Mouse (Mus musculus): ENCODE measurements at regions not wholly inside any gene's neighbourhood (a gene's known extent, or its start where the extent isn't known, plus 50 kb on each side); places are given as distances from the start of the nearest gene placed in this dataset.

DNA sequence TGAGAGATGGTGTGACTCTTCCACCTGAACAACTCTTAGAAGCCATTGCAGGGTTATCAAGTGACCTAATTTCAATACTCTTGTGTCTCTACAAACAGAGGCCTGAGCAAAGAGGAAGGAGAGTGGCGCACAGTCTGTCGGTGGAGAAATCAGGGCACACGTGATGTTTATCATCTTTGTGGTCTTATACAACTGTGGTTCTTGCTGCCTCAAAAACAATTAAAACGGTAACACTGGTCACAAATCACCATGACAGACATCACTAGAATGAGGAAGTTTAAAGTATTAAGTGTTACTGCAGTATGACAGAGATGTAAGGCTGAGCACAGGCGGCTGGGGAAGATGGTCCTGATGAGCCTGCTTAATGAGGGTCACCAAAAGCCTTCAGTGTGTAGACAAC is 73.6 kb downstream of the Sdc1 start:
- H3K36me3 ChIP-seq (ENCODE audit: insufficient read depth, low read length) = no peaks in the 10 kb centered on the region
- H3K4me2 ChIP-seq (ENCODE audit: low read depth, low read length, poor library complexity, severe bottlenecking) = no peak overlapping the region
- no peaks in the 10 kb centered on the region for H3K4me1 ChIP-seq (ENCODE audit: insufficient read depth, low read length)
- H3K9me3 ChIP-seq (ENCODE audit: low read length) = no peaks in the 10 kb centered on the region
- H3K9ac ChIP-seq (replicated peaks; ENCODE audit: low read length, poor library complexity, severe bottlenecking) = no peak overlapping the region
- no peak overlapping the region for H3K27ac ChIP-seq (ENCODE audit: low read depth, low read length)
- DNase-seq (ENCODE audit: low spot score) = no peak
- TF ChIP-seq CTCF (IDR thresholded peaks at IDR 0.05) = no peak
- no peak overlapping the region for H3K4me3 ChIP-seq (ENCODE audit: low read depth, low read length)
- H3K27me3 ChIP-seq (ENCODE audit: insufficient read depth, low read length) = no peaks in the 10 kb centered on the region
- WGBS = 88% methylated on average over 5 of the region's 5 CpGs
- no peak for ATAC-seq (ENCODE audit: low FRiP score)

DNA sequence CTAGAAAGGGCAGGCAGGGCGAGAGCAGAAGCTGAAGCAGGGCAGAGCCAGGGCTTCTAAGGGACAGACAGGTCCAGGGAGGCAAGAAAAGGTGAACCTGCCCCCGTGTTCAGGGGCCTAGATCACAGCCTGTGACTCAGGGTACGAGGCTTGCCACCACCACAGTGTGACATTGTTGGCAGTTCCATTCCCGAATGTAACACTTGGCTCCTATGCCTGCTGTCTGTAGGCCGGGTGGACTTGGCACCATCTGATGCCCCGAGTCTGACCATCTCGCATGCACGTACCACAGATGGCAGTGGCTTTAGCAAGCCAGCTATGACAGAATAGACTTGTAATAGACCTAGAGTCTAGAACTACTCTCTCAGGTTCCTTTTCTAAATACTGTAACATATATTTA is 74.3 kb downstream of the Sdc1 start:
- no peaks in the 10 kb centered on the region for H3K27me3 ChIP-seq (ENCODE audit: insufficient read depth, low read length)
- WGBS = 89% methylated on average over 8 of the region's 8 CpGs
- TF ChIP-seq CTCF (IDR thresholded peaks at IDR 0.05) = no peak

DNA sequence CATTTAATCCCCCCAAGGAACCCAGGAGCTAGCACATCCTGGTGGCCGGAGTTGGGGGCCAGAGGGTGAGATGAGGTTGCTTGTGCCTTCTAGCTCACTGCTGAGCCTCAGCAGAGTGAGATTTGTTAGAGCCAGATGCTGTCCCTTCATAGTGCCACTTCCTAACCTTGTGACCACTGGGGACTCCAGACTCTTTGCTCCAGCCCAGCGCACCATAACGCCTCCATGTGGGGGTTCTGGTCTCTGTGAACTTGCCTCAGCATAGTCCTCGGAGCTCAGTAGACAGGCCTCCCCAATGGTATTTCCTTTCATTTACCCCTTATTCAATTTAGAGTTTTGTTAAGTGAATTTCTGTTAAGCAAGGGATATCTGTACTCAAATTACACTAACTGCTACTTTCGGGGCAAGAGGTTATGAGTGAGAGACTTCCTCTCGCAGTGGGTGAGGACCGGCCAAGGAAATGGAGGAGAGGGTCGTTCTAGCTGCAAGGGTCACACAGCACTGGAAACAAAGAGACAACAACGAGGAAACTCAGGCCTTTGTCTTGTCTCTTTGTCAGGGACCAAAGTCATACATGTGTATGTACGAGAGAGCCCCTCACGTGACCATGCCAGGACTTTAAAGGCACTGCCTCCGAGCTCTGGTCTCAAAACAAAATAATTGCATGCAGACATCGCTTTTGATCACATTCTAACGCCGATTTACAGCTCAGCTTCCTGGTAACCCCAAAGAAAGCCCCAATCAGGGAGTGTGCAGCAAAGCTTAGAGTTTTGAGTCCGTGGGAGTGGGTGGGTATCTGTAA is 74.8 kb upstream of the Laptm4a start:
- ATAC-seq (ENCODE audit: low FRiP score) (no peak), DNase-seq (ENCODE audit: low spot score) (no peak)
- 53% methylated on average over 16 of the region's 16 CpGs for WGBS
- H3K27me3 ChIP-seq (ENCODE audit: insufficient read depth, low read length) = no peaks in the 10 kb centered on the region
- H3K9me3 ChIP-seq (ENCODE audit: low read length) = no peaks in the 10 kb centered on the region
- no peak overlapping the region for H3K4me3 ChIP-seq (ENCODE audit: low read depth, low read length)
- no peaks in the 10 kb centered on the region for H3K36me3 ChIP-seq (ENCODE audit: insufficient read depth, low read length)
- no peak overlapping the region for H3K4me2 ChIP-seq (ENCODE audit: low read depth, low read length, poor library complexity, severe bottlenecking)
- H3K27ac ChIP-seq (ENCODE audit: low read depth, low read length) = no peak overlapping the region
- TF ChIP-seq CTCF (IDR thresholded peaks at IDR 0.05) = no peak
- no peak overlapping the region for H3K9ac ChIP-seq (replicated peaks; ENCODE audit: low read length, poor library complexity, severe bottlenecking)
- no peaks in the 10 kb centered on the region for H3K4me1 ChIP-seq (ENCODE audit: insufficient read depth, low read length)

More for the DNA sequence above, 74.3 kb downstream of the Sdc1 start:
- Histone ChIP-seq H3K36me3 (ENCODE audit: insufficient read depth, low read length) (no peaks in the 10 kb centered on the region), H3K27ac (ENCODE audit: low read depth, low read length) (no peak overlapping the region), H3K4me3 (ENCODE audit: low read depth, low read length) (no peak overlapping the region), H3K4me1 (ENCODE audit: insufficient read depth, low read length) (no peaks in the 10 kb centered on the region), H3K4me2 (ENCODE audit: low read depth, low read length, poor library complexity, severe bottlenecking) (no peak overlapping the region), H3K9me3 (ENCODE audit: low read length) (no peaks in the 10 kb centered on the region), H3K9ac (replicated peaks; ENCODE audit: low read length, poor library complexity, severe bottlenecking) (no peak overlapping the region)
- ATAC-seq (ENCODE audit: low FRiP score) (no peak), DNase-seq (ENCODE audit: low spot score) (no peak)

DNA sequence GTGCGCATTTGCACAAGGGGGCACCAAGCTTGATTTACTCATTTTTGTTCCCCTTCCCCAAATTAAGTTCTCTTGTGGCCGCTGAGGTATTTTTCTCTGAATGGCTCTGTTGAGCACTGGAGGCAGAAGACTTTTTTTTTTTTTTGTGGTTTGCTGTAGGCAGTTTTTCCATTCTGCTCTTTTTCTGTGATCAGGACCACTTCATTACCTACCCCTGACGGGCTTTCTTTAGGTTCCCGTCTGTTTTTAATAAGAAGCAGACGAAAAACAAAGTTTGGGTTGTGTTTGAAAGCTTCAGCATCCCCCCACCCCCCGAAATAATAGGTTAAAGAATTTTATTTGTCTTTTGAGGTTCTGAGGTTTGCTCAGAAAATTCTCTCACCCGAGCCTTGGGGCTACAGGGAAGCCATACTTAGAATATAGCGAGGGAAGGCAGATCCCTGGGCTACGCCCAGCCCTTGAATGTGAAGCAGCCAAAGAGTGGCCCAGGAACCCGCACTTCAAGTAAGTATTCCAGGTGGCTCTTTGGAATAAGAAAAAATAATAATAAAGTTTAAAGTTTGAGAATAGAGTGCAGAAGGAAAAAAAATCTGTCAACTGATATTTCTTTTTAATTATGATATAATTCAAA is 74.1 kb upstream of the Laptm4a start:
- no peaks in the 10 kb centered on the region for H3K9me3 ChIP-seq (ENCODE audit: low read length)
- no peak overlapping the region for H3K4me3 ChIP-seq (ENCODE audit: low read depth, low read length)
- H3K4me1 ChIP-seq (ENCODE audit: insufficient read depth, low read length) = no peaks in the 10 kb centered on the region
- ATAC-seq (ENCODE audit: low FRiP score) (no peak), DNase-seq (ENCODE audit: low spot score) (no peak)
- no peak overlapping the region for H3K4me2 ChIP-seq (ENCODE audit: low read depth, low read length, poor library complexity, severe bottlenecking)
- no peak for TF ChIP-seq CTCF (IDR thresholded peaks at IDR 0.05)
- no peaks in the 10 kb centered on the region for H3K36me3 ChIP-seq (ENCODE audit: insufficient read depth, low read length)
- no peaks in the 10 kb centered on the region for H3K27me3 ChIP-seq (ENCODE audit: insufficient read depth, low read length)
- H3K27ac ChIP-seq (ENCODE audit: low read depth, low read length) = no peak overlapping the region
- H3K9ac ChIP-seq (replicated peaks; ENCODE audit: low read length, poor library complexity, severe bottlenecking) = no peak overlapping the region
- 75% methylated on average over 10 of the region's 10 CpGs for WGBS

DNA sequence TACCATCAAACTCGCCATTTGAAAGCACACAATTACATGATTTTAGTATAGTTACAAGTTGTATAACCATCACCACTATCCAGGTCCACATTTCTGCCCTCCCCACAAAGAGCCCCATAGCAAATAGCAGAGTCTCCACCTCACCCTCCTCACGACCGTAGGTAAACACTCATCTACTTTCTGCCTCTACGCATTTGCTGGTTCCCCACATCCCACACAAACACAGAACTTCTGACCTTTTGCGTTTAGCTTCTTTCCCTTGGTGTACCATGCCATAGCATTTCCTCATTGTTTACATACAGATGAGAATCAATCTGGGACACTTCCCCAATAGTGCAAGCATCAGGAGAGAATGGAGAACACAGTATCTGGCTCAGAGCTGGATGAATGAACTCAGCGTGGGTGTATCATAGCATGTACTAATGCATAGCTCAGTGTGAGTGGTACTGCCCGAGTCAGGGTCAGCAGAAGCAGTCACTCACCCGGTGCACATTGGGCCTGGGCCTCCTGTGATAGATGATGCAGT is 73.5 kb upstream of the Laptm4a start:
- no peak overlapping the region for H3K27ac ChIP-seq (ENCODE audit: low read depth, low read length)
- ATAC-seq (ENCODE audit: low FRiP score) = no peak
- H3K9me3 ChIP-seq (ENCODE audit: low read length) = no peaks in the 10 kb centered on the region
- no peaks in the 10 kb centered on the region for H3K27me3 ChIP-seq (ENCODE audit: insufficient read depth, low read length)
- 90% methylated on average over 8 of the region's 8 CpGs for WGBS
- no peak overlapping the region for H3K4me3 ChIP-seq (ENCODE audit: low read depth, low read length)
- H3K4me2 ChIP-seq (ENCODE audit: low read depth, low read length, poor library complexity, severe bottlenecking) = no peak overlapping the region
- no peak for DNase-seq (ENCODE audit: low spot score)
- H3K4me1 ChIP-seq (ENCODE audit: insufficient read depth, low read length) = no peaks in the 10 kb centered on the region
- H3K36me3 ChIP-seq (ENCODE audit: insufficient read depth, low read length) = no peaks in the 10 kb centered on the region
- TF ChIP-seq CTCF (IDR thresholded peaks at IDR 0.05) = no peak
- H3K9ac ChIP-seq (replicated peaks; ENCODE audit: low read length, poor library complexity, severe bottlenecking) = no peak overlapping the region

DNA sequence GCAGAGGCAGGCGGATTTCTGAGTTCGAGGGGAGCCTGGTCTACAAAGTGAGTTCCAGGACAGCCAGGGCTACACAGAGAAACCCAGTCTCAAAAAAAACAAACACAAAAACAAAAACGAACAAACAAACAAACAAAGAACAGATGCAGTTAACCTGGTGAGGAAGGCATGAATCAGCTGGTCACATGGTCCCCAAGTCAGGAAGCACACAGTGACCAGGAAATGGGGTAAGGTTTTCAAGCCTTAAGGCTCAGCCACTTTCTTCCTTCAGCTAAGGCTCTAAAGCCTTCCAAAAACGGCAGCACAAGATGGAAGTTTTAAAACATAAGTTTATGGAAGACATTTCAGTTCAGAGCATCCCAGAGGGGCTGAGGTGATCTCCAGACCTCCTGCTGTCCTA is 67.6 kb upstream of the Laptm4a start:
- TF ChIP-seq CTCF (IDR thresholded peaks at IDR 0.05) = no peak
- H3K4me3 ChIP-seq (ENCODE audit: low read depth, low read length) = no peak overlapping the region
- H3K27ac ChIP-seq (ENCODE audit: low read depth, low read length) = no peak overlapping the region
- no peaks in the 10 kb centered on the region for H3K9me3 ChIP-seq (ENCODE audit: low read length)
- WGBS = 86% methylated on average over 4 of the region's 4 CpGs
- DNase-seq (ENCODE audit: low spot score) (no peak), ATAC-seq (ENCODE audit: low FRiP score) (no peak)
- H3K27me3 ChIP-seq (ENCODE audit: insufficient read depth, low read length) = no peaks in the 10 kb centered on the region
- H3K36me3 ChIP-seq (ENCODE audit: insufficient read depth, low read length) = no peaks in the 10 kb centered on the region
- no peaks in the 10 kb centered on the region for H3K4me1 ChIP-seq (ENCODE audit: insufficient read depth, low read length)
- no peak overlapping the region for H3K4me2 ChIP-seq (ENCODE audit: low read depth, low read length, poor library complexity, severe bottlenecking)
- no peak overlapping the region for H3K9ac ChIP-seq (replicated peaks; ENCODE audit: low read length, poor library complexity, severe bottlenecking)

Data from midbrain, postnatal 0 days (tissue).